Mouse (Mus musculus): ENCODE results near the gene Por.

GRCm38 (mm10) chr5:135643869-135644268 lies 26.0 kb upstream of the Por start:
- TF ChIP-seq CTCF (IDR thresholded peaks at IDR 0.05; ENCODE audit: low read depth, low read length) (no peak), GATA1 (IDR thresholded peaks at IDR 0.05; ENCODE audit: borderline replicate concordance, low read length) (no peak), TAL1 (conservative IDR thresholded peaks at IDR 0.05; ENCODE audit: low read depth, low read length) (no peak), POLR2AphosphoS5 (IDR thresholded peaks at IDR 0.05; ENCODE audit: insufficient replicate concordance, low read depth, low read length) (no peak), GATA2 (IDR thresholded peaks at IDR 0.05; ENCODE audit: borderline replicate concordance, low read depth, low read length) (no peak)

Measured in G1E (cell line).